Mouse (Mus musculus): ENCODE measurements around the gene Lypd6.

Gene Lypd6

DNA sequence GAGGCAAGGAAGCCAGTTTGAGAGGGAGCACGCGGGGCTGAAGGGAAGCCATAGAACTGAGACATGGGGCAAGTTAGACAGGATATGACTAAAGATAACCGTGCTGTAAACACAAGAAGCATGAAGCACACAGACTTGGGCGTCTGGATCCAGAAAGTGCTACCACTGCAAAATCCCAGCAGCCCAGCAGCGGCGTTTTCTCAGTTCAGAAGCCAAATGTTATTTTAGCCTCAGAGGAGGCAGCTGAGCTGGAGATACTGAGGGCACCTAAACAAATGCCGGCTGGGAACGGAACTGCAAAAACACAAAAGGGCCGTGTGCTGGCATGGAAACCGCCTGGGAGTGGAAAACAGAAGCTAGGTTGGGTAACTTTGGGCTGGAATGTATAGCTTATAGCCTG, 43.9 kb downstream of the Lypd6 start:
- no peak for DNase-seq (ENCODE audit: low spot score)

- no peak for DNase-seq (ENCODE audit: low spot score)
These were observed 44.9 kb downstream of the Lypd6 start for GRCm38 (mm10) chr2:50111169-50111568.

DNA sequence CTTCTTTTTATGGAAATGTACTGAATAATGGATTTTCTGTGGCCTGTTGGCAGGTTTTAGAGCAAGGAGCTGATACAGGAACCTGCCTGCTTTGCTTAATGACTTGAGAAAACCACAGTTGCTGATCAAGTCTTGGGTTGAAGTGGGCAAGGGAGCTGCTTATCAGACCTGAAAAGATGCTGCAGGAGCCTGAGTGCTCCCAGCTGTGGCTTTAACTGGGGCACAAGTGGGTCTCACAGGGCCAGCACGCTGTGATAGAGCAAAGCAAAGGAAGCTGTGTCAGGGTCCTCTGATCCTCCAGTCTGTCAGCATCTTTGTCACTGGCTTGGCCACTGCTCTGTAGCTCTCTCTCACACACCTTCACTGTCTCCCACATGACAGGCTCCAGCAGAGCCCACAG, 45.4 kb downstream of the Lypd6 start:
- no peak for DNase-seq (ENCODE audit: low spot score)

- DNase-seq (ENCODE audit: low spot score): no peak
These were observed 46.2 kb downstream of the Lypd6 start for GRCm38 (mm10) chr2:50112427-50112826.

GRCm38 (mm10) chr2:50119101-50119500, 52.9 kb downstream of the Lypd6 start:
- DNase-seq (ENCODE audit: low spot score): no peak

GRCm38 (mm10) chr2:50120839-50121238, 54.6 kb downstream of the Lypd6 start:
- no peak for DNase-seq (ENCODE audit: low spot score)

- DNase-seq (ENCODE audit: low spot score): no peak
These were observed 57.1 kb downstream of the Lypd6 start for GRCm38 (mm10) chr2:50123376-50123775.

DNA sequence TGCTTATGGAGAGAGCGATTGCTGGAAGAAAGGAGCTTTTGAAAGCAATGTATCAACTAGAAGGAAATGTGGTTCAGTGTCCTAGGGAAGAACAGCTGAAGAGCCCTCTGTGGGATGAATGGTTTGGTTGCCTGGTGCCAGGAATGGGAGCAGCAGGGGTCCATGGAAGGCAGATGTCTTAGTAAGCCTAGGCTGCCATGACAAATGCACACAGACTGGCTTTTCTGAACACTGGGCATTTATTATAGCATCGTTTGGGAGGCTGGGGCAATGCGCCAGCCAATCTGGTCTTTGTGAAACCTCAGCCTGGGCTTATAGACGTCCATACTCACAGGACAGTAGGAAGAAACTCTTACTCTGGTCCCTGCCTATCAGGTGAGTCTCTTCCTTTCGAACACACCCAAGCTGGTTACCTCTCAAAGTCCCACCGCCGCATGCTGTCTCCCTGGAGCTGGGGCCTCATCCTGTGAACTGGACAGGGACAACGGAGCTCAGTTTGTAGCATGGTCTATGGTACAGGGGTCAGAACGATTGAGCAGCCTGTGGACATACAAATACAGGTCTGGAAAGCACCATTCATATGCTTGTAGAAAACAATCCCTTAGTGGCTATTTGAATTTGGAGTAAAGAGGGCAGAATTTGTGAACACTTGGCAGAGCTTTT, 61.4 kb downstream of the Lypd6 start:
- no peak for DNase-seq (ENCODE audit: low spot score)

GRCm38 (mm10) chr2:50128322-50129277, 62.4 kb downstream of the Lypd6 start:
- no peak for DNase-seq (ENCODE audit: low spot score)

DNA sequence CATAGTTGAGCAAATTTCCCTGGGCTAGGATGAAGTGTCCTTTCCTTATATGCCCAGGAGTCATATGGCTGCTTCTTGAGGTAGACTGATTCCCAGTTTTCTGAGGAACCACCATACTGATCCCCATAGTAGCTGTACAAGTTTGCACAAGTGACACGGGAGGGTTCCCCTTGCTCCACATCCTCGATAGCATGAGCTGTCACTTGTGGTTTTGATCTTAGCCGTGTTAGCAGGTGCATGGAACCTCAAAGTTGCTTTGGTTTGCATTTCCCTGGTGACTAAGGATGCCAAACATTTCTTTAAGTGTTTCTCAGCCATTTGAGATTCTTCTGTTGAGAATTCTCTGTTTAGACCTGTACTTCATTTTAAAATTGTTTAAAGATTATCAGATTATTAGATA, 64.4 kb downstream of the Lypd6 start:
- DNase-seq (ENCODE audit: low spot score): no peak

DNA sequence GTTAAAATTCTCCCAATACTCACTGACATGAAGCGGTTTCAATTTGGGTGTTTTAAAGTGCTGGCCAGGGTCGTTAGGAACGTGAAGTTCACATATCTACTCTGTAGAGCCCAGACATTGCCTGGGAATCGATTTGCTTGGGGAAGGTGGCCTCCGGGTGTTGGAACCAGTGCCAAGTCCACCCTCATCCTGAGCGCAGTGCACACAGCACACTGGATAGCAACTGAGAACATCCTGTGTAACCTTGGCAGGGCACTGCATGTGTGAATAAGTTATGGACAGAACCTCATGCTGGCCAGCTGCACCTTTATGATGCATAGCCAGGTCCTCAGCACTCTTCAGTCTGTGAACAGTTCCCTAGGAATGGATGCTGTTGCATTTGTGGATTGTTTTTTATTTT, 77.4 kb downstream of the Lypd6 start:
- DNase-seq (ENCODE audit: low spot score): no peak

DNA sequence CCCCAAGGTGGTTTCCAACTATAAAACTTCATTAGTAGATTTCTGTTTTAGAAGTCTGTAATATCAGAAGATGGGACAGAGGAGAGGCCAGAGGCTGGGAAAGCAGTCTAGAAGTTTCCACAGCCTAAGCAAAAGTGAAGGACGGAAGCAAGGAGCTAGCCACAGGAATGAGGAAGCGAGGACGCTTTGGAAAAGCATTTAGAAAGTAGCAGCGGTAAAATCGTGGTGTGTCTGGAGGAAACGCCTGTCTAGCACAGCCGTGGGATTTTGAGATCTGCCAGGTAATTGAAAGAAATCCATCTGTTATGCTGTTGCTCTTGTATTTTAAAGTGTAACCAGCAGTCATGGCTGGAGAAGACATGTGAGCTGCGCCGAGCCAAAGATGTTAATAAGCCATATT, 81.1 kb downstream of the Lypd6 start:
- DNase-seq (ENCODE audit: low spot score): no peak

- no peak for DNase-seq (ENCODE audit: low spot score)
These were observed 83.3 kb downstream of the Lypd6 start for GRCm38 (mm10) chr2:50149257-50150202.

DNA sequence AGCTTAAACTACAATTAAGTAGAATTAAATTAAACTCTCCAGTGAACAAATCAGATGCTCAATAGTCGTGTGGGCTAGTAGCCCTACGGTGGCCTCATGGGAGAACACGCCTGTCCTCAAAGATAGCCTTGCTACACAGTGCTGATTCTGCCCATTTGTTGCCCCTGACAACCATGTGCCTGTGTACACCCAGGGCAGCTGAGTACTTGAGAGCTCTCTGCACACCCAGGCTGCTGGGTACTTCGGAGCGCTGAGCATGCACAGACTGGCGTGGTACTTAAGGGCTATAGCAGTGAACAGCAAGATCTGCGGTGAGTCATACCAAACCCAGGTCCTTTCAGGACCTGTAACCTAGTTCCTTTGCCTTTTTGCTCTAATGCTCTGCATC, 84.0 kb downstream of the Lypd6 start:
- no peak for DNase-seq (ENCODE audit: low spot score)

- no peak for DNase-seq (ENCODE audit: low spot score)
These were observed 84.6 kb downstream of the Lypd6 start for GRCm38 (mm10) chr2:50150816-50151215.

GRCm38 (mm10) chr2:50151401-50151800, 85.2 kb downstream of the Lypd6 start:
- DNase-seq (ENCODE audit: low spot score): no peak

GRCm38 (mm10) chr2:50151879-50152278, 85.7 kb downstream of the Lypd6 start:
- no peak for DNase-seq (ENCODE audit: low spot score)

GRCm38 (mm10) chr2:50156009-50156408, 89.8 kb downstream of the Lypd6 start:
- DNase-seq (ENCODE audit: low spot score): no peak

DNA sequence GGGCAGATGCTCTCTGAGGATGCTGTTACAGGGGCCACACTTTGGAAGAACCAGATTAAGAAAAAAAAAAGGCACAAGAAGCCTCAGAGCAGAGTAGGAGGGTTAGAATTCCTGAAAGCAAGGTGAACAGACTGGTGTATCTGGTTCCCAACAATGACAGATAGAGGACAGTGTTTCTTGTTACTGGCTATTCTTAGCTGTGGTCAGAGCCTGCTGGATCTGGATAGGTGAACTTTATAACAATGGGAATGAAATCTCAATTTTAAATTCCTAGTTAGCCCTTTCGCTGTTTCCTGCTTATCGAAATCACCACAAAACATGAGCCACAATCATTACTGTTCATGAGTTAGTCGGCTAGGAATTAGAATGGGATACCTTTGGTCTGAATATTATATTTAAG, 93.8 kb downstream of the Lypd6 start:
- no peak for DNase-seq (ENCODE audit: low spot score)

DNA sequence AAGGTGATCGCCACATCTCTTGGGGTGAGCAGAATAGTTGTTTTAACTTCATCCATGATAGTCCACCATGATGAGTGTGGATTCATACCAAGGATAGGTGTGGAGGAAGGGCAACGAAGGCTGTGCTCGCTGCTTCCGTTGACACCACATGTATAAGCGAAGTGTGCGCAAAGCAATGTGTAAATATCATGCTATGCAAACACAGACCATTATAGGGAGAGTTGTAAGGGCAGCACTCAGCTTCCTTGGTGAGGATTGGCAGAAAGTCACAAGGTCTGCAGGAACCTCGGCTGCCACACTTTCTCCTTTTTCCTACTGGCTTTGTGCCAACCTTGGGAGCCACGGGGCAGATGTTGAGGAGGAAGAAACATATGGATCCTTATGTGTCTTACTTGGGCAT, 97.4 kb downstream of the Lypd6 start:
- no peak for DNase-seq (ENCODE audit: low spot score)

- DNase-seq (ENCODE audit: low spot score): no peak
These were observed 99.0 kb downstream of the Lypd6 start for GRCm38 (mm10) chr2:50165277-50165676.

DNA sequence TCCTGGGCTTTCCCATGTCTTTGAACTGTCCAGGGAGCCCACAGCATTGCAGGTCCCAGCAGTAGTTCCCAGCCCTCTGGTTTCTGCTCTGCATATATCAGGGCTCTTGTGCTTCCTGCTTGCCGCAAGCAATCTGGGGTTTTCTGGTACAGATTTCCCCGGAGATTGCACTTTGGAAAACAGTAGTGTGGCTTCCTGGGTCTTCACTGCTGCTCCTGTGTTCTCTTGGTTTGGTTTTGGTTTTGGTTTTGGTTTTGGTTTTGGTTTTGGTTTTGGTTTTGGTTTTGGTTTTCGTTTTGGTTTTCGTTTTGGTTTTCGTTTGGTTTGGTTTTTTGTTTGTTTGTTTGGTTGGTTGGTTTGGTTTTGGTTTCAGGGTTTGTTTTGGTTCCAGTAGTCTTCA, 99.9 kb downstream of the Lypd6 start:
- DNase-seq (ENCODE audit: low spot score): no peak

All from spleen, adult 12 weeks (tissue).